Mouse (Mus musculus) T-helper 17 cell (primary cell): ENCODE results near the gene Galnt4.

Source experiments
- in situ Hi-C, 2 experiments: fragments of 300-600 bp; cut with MboI, MseI; formaldehyde crosslinking; loops; 1 replicate in 1 of 2; 2 replicates in 1 of 2; pipeline ENCODE4 v1.15.1; 2025; ENCODE audit warnings: high pct_unique_total_duplicates in 2 of 2

The Galnt4 gene

GRCm38 (mm10) chr10:99151580-99151979 lies 43.6 kb downstream of the Galnt4 start:
- in situ Hi-C loops = loop anchor here in 1 of 2 experiments (5.0 kb wide), 1 partner anchor 54 kb away; no protein-coding TSS in a partner anchor

GRCm38 (mm10) chr10:99152063-99152462 lies 44.1 kb downstream of the Galnt4 start:
- in situ Hi-C loops = loop anchor here in 1 of 2 experiments (5.0 kb wide), 1 partner anchor 55 kb away; no protein-coding TSS in a partner anchor

- in situ Hi-C loops = loop anchor here in 1 of 2 experiments (5.0 kb wide), 2 partner anchors 57 to 463 kb away; no protein-coding TSS in a partner anchor
Measured at GRCm38 (mm10) chr10:99154635-99155034, 46.7 kb downstream of the Galnt4 start.

- in situ Hi-C loops = loop anchor here in 1 of 2 experiments (5.0 kb wide), 1 partner anchor 460 kb away; no protein-coding TSS in a partner anchor
Measured at GRCm38 (mm10) chr10:99156808-99157207, 48.8 kb downstream of the Galnt4 start.

- in situ Hi-C loops = loop anchor here in 1 of 2 experiments (5.0 kb wide), 1 partner anchor 460 kb away; no protein-coding TSS in a partner anchor
Measured at GRCm38 (mm10) chr10:99157697-99158096, 49.7 kb downstream of the Galnt4 start.

GRCm38 (mm10) chr10:99161987-99162582 lies 54.1 kb downstream of the Galnt4 start:
- in situ Hi-C loops = loop anchor here in 1 of 2 experiments (5.0 kb wide), 1 partner anchor 665 kb away; no protein-coding TSS in a partner anchor
